Mouse (Mus musculus): ENCODE measurements around the gene Setd1a. TPM values are rescaled to one million over a fixed set of nuclear protein-coding genes. Genes with fewer than 3 reads are reported as not detected.
"Not testable (repeated sequence)": the region's sequence is repeated elsewhere in the genome, so short reads cannot be mapped to it uniquely, and the experiment has no call there.

Setd1a gene
- total and polyA plus RNA-seq, 2 experiments from 2014 or later: 7.5 to 7.6 TPM

- Histone ChIP-seq H3K27me3 (ENCODE audit: control insufficient read depth, insufficient read depth, low read length) (no peaks in the 10 kb centered on the region), H3K4me3 (ENCODE audit: low read depth, low read length) (no peak overlapping the region), H3K4me2 (ENCODE audit: low read depth, low read length) (no peak overlapping the region), H3K27ac (ENCODE audit: low read depth) (no peak overlapping the region), H3K4me1 (ENCODE audit: control insufficient read depth, insufficient read depth) (no peaks in the 10 kb centered on the region), H3K9me3 (replicated peaks; ENCODE audit: control insufficient read depth, low read length) (no peaks in the 10 kb centered on the region), H3K9ac (replicated peaks; ENCODE audit: low read depth, low read length) (no peak overlapping the region), H3K36me3 (replicated peaks; ENCODE audit: control insufficient read depth, insufficient read depth, low read length) (no peaks in the 10 kb centered on the region)
- WGBS: 78% methylated on average over 2 of the region's 2 CpGs
- DNase-seq (ENCODE audit: low spot score): no peak
- TF ChIP-seq CTCF (IDR thresholded peaks at IDR 0.05; ENCODE audit: low read depth) (no peak), EP300 (IDR thresholded peaks at IDR 0.05; ENCODE audit: low read depth) (no peak)
- no peak for ATAC-seq (ENCODE audit: insufficient read depth, low read depth)
These were observed 59.1 kb downstream of the Setd1a start for GRCm38 (mm10) chr7:127835550-127835949.

GRCm38 (mm10) chr7:127837473-127837872 lies 61.0 kb downstream of the Setd1a start:
- no peak for ATAC-seq (ENCODE audit: insufficient read depth, low read depth)
- 85% methylated on average over 5 of the region's 5 CpGs for WGBS
- no peaks in the 10 kb centered on the region for H3K27me3 ChIP-seq (ENCODE audit: control insufficient read depth, insufficient read depth, low read length)

DNA sequence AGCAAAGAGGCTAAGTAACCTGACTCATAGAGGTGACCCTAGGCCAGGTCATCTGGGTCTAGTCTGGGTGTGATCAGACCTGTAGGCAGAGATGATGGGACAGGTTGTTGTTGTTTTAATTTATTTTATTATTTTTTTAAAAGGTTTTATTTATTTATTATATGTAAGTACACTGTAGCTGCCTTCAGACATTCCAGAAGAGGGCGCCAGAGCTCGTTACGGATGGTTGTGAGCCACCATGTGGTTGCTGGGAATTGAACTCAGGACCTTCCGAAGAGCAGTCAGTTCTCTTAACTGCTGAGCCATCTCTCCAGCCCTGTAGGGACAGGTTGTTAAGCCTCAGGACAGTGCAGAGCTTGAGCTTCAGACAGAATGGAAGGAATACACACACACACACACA lies 61.4 kb downstream of the Setd1a start:
- not testable (repeated sequence) for H3K4me3 ChIP-seq (ENCODE audit: low read depth, low read length)

More at GRCm38 (mm10) chr7:127837473-127837872, 61.0 kb downstream of the Setd1a start:
- H3K4me3 ChIP-seq (ENCODE audit: low read depth, low read length): no peak overlapping the region
- no peaks in the 10 kb centered on the region for H3K36me3 ChIP-seq (replicated peaks; ENCODE audit: control insufficient read depth, insufficient read depth, low read length)
- peaks cover 5% of the 10 kb centered on the region for H3K4me1 ChIP-seq (ENCODE audit: control insufficient read depth, insufficient read depth)
- H3K9me3 ChIP-seq (replicated peaks; ENCODE audit: control insufficient read depth, low read length): no peaks in the 10 kb centered on the region
- no peak overlapping the region for H3K4me2 ChIP-seq (ENCODE audit: low read depth, low read length)
- DNase-seq (ENCODE audit: low spot score): no peak
- H3K27ac ChIP-seq (ENCODE audit: low read depth): no peak overlapping the region
- TF ChIP-seq CTCF (IDR thresholded peaks at IDR 0.05; ENCODE audit: low read depth) (no peak), EP300 (IDR thresholded peaks at IDR 0.05; ENCODE audit: low read depth) (no peak)
- no peak overlapping the region for H3K9ac ChIP-seq (replicated peaks; ENCODE audit: low read depth, low read length)

GRCm38 (mm10) chr7:127840031-127840430 lies 63.6 kb downstream of the Setd1a start:
- peaks cover 18% of the 10 kb centered on the region for H3K36me3 ChIP-seq (replicated peaks; ENCODE audit: control insufficient read depth, insufficient read depth, low read length)
- H3K9ac ChIP-seq (replicated peaks; ENCODE audit: low read depth, low read length); H3K27me3 ChIP-seq (ENCODE audit: control insufficient read depth, insufficient read depth, low read length); H3K4me2 ChIP-seq (ENCODE audit: low read depth, low read length); H3K27ac ChIP-seq (ENCODE audit: low read depth); H3K4me1 ChIP-seq (ENCODE audit: control insufficient read depth, insufficient read depth); H3K4me3 ChIP-seq (ENCODE audit: low read depth, low read length); DNase-seq (ENCODE audit: low spot score); ATAC-seq (ENCODE audit: insufficient read depth, low read depth); H3K9me3 ChIP-seq (replicated peaks; ENCODE audit: control insufficient read depth, low read length): not testable (repeated sequence)
- WGBS: 87% methylated on average over 2 of the region's 2 CpGs

More for the DNA sequence above, 61.4 kb downstream of the Setd1a start:
- WGBS: 72% methylated on average over 4 of the region's 4 CpGs
- ATAC-seq (ENCODE audit: insufficient read depth, low read depth); H3K4me1 ChIP-seq (ENCODE audit: control insufficient read depth, insufficient read depth); H3K27ac ChIP-seq (ENCODE audit: low read depth); H3K4me2 ChIP-seq (ENCODE audit: low read depth, low read length); H3K9ac ChIP-seq (replicated peaks; ENCODE audit: low read depth, low read length); H3K27me3 ChIP-seq (ENCODE audit: control insufficient read depth, insufficient read depth, low read length); H3K36me3 ChIP-seq (replicated peaks; ENCODE audit: control insufficient read depth, insufficient read depth, low read length); DNase-seq (ENCODE audit: low spot score); H3K9me3 ChIP-seq (replicated peaks; ENCODE audit: control insufficient read depth, low read length): not testable (repeated sequence)

DNA sequence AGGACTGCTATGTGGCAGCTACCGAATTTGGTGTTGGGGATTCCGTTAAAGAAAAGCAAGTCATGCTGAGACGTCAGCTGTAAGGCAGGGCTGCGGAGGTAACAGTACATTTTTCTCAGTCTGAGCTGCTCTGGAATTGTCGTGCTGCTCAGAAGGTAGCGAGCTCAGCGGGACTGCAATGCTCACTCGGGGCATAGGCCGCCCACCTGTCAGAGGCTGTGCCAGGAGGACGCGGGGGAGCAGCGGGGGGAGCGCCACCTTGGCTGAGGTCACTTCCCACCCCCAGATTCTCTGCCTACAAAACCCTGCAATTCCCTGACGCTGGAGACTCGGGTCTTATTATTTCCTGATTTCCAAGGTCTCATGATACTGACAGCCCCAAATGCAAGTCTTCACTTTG lies 64.4 kb downstream of the Setd1a start:
- H3K4me2 ChIP-seq (ENCODE audit: low read depth, low read length): peak overlapping the region; percentile 96
- TF ChIP-seq EP300 (IDR thresholded peaks at IDR 0.05; ENCODE audit: low read depth) (no peak), CTCF (IDR thresholded peaks at IDR 0.05; ENCODE audit: low read depth) (no peak)
- H3K4me1 ChIP-seq (ENCODE audit: control insufficient read depth, insufficient read depth): peaks cover 5% of the 10 kb centered on the region
- H3K36me3 ChIP-seq (replicated peaks; ENCODE audit: control insufficient read depth, insufficient read depth, low read length): peaks cover 24% of the 10 kb centered on the region
- peak; percentile 19 for ATAC-seq (ENCODE audit: insufficient read depth, low read depth)
- DNase-seq (ENCODE audit: low spot score): no peak
- peak overlapping the region; percentile 86 for H3K4me3 ChIP-seq (ENCODE audit: low read depth, low read length)
- no peaks in the 10 kb centered on the region for H3K9me3 ChIP-seq (replicated peaks; ENCODE audit: control insufficient read depth, low read length)
- peak overlapping the region; percentile 73 for H3K9ac ChIP-seq (replicated peaks; ENCODE audit: low read depth, low read length)
- peak overlapping the region; percentile 91 for H3K27ac ChIP-seq (ENCODE audit: low read depth)
- WGBS: 4% methylated on average over 15 of the region's 15 CpGs
- no peaks in the 10 kb centered on the region for H3K27me3 ChIP-seq (ENCODE audit: control insufficient read depth, insufficient read depth, low read length)

GRCm38 (mm10) chr7:127841340-127842000 lies 65.0 kb downstream of the Setd1a start:
- TF ChIP-seq CTCF (IDR thresholded peaks at IDR 0.05; ENCODE audit: low read depth): 0 out of 2 replicates have a peak, but pooled peaks have one; percentile 3
- TF ChIP-seq EP300 (IDR thresholded peaks at IDR 0.05; ENCODE audit: low read depth): peak; percentile 59; the same call in 1 of the 2 replicates
- peak overlapping the region; percentile 96 for H3K4me2 ChIP-seq (ENCODE audit: low read depth, low read length)
- WGBS: under 1% methylated on average over 44 of the region's 46 CpGs
- H3K9ac ChIP-seq (replicated peaks; ENCODE audit: low read depth, low read length): peak overlapping the region; percentile 73
- H3K4me3 ChIP-seq (ENCODE audit: low read depth, low read length): peak overlapping the region; percentile 86
- DNase-seq (ENCODE audit: low spot score) (peak; percentile 95), ATAC-seq (ENCODE audit: insufficient read depth, low read depth) (peak; percentile 94)
- H3K36me3 ChIP-seq (replicated peaks; ENCODE audit: control insufficient read depth, insufficient read depth, low read length): peaks cover 30% of the 10 kb centered on the region
- H3K27me3 ChIP-seq (ENCODE audit: control insufficient read depth, insufficient read depth, low read length): no peaks in the 10 kb centered on the region
- no peaks in the 10 kb centered on the region for H3K9me3 ChIP-seq (replicated peaks; ENCODE audit: control insufficient read depth, low read length)
- H3K4me1 ChIP-seq (ENCODE audit: control insufficient read depth, insufficient read depth): peaks cover 5% of the 10 kb centered on the region
- H3K27ac ChIP-seq (ENCODE audit: low read depth): peak overlapping the region; percentile 91

Measured in heart, postnatal 0 days (tissue).